Mouse (Mus musculus) ovary, postnatal 36 days (tissue): ENCODE data around the gene Clec2h.
"Not testable (repeated sequence)": the region's sequence is repeated elsewhere in the genome, so short reads cannot be mapped to it uniquely, and the experiment has no call there.

Source experiments
- DNase-seq: peaks from one replicate; pipeline ENCODE4 v3.0.0; 2022; ENCODE audit warnings: low spot score, mixed read lengths

Gene Clec2h

DNA sequence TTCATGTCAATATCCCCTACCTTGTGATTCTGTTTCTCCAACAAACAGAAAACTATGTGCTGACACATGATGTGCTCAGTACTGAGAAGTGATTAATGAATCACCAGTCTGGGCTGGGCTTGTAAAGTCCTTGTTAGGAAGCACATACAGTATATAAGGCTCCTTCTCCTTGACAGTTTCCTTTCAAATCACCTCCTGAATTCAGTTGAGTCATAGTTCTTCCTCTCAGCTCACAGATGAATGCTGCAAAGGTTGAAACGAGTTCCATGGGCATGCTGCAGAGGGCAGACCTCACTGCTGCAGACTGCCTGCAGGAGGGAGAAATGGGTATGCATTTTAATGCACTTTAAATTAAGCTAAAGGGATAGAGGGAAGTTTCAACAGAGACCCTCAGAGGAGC, at the start of gene Clec2h:
TSS of gene Clec2h (plus strand) at position 180 of the 400 bp plus-strand sequence.
- DNase-seq: no peak

DNA sequence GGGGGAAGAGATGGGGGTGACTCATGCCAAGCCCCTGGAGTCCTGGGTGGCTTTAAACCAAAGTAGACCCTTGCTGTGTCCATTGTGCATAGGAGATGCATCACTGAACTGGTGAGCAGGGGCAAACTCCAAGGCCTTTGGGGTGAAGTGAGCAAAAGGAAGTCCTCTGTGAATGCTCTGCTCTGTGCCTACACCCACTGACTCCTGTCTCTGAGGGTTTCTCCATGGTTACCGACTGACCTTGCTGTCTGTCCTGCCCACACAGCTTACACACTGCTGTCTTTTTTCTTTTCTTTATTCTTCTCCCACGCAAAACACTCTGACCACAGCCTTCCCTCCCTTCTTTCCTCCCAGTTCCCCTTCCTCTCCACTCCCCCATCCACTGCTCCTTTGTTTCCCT, 39.5 kb upstream of the Clec2h start:
- no peak for DNase-seq

DNA sequence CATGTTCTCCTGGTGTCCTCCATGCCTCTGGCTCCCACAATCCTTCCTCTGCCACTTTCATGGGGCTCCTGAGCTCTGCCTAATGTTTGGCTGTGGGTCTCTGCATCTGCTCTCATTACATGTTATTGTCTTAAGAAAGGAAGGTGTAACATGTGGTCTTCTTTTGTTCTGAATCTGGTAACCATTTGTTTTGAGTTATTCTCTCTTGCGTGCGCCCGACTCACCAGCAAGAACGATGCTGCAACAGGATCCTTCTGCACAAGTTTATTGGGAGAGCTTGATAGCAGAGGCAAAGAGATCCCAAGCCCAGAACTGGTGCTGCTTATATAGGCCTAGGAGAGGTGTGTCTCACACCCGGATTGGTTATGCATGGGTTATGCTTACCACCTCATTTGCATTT, 38.8 kb upstream of the Clec2h start, which contains the start of gene Klrb1a:
TSS of gene Klrb1a (minus strand) at position 101 of the 400 bp plus-strand sequence.
- DNase-seq: not testable (repeated sequence)

DNA sequence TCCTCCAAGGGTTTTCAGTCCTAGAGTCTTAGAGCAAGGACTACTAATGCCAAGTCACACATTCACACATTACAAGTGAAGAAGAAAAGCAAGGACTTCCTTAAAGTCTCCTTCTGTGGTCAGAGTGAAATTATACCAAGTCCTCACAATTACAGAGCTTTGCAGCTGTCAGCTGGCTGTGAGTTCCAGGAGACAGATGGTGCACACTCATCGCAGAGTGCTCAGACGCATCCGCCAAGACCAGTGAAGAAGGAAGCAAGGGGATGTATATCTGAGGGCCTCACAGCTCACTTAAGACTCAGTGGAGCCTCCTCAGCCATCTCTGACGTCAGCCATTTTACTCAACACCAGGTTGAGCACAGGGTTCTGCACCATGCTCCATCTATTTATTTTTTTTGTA, 37.8 kb upstream of the Clec2h start:
- no peak for DNase-seq

DNA sequence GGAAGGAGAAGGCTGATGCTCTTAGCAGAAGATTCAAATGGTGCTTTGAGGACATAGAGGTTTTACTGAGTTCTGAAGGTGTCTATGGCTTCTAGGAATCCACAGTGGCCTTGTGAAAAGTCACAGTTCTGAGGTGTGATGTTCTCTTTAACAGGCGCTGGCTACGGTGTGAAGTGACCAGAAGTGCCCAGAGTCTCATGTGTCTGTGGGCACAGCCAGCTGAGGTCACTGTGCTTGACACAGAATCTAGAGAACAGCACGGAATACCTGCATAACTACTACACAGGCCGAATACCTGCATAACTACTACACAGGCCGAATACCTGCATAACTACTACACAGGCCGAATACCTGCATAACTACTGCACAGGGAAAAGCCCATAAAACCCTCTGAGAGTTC, 36.9 kb upstream of the Clec2h start:
- DNase-seq: not testable (repeated sequence)

DNA sequence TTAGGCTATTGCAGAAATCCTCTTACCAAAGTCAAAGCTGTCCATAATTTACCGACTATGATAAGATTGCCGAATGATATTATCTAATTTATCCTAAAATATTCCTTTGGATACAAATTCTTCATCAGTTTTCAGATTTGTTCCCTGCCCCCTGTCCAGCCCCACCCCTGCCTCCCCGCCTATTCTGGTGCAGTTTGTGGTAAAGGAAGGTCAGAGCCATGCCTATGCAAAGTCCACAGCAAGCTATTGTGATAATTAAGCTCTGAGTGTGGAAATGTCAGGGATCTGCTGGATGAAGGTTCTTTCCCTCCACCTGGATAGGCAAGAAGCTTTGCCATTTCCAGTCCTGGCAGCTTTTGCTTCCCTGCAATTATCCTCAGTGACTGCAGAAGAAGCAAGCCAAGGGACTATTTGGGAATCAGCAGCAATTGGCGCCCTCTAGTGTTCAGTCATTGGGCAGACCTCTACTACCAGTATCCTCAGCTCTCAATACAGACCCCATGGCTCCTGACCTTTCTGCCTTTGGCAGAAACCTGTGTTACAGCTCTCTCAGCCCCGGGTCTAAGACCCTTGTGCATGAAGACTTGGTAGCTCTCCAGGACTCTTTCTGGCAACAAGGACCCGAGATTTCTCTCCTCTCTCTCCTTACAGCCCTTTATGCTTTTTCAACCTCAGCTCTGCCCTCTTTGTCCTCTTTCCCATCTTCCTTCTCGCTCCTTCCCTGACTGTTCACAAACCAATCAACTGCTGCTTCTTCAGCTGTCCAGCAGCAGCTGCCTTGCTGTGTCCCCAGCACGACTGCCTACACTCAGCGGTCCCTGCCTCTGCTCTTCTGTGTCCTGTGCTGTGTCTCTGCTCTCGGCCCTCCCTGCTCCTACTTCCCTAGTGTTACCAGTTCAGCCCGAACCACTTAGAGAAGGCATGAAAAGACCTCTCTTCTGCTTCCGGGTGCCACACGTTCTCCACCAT, 32.1 kb upstream of the Clec2h start:
- DNase-seq: peak; percentile 29

DNA sequence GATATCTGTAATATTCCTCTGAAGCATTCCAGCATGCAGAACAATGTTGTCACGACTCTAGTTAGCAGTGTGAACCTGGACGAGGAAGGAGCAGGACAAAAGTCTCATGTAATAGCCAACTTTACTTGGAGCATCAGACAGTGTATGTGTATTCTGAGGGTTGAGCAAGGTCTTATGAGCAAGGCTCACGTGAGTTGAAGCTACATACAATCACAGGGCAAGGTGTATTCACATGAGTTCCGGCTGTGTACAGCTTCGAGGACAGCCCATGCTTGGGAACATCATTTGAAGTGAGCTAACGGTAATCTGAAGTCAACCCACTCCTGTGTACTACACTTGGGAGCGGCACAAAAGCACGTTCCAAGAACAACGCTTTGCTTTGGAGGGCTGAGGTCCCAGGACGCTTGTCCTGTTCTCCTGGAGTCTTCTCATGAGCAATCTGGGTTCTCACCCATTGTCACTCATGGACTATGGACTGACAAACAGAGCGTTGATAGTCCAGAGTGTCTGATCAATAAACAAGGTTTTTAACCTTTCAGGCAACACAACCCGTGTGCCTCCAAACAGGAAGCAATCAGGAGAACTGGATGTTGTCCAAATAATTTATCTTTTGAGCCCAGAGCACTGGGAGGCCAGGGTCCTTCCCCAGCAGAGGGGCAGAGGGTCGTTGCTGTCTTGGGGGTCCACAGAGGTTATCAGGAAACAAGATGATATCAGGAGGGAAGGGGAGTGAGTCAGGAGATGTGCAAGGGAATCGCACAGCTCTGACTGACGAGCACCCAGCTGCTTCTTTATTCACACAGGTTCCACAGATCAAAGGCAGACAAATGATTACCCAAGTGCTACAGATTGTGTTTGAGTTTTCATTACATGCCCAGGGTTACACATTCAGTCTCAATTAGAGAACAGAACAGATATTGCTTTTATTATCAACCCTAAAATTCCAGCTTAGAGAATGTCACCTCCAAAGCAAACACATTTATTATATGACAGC, 31.0 kb upstream of the Clec2h start:
- DNase-seq: not testable (repeated sequence)

DNA sequence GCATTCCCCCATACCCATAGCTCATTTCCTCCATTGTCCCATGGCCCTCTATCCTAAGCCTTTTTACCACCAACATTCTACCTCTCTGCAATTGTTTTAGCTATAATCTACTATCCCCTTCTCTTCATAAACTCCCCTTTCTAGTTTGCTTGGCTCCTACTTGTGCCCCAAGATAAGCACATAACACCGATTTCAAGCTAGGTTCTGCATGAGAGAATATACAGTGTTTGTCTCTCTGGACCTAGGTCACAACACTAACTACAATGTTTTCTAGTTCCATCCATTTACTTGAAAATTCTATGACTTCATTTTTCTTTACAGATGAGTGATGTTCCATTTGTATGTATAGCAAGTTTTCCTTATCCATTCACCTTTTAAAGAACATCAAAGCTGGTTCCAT, 21.5 kb upstream of the Clec2h start:
- DNase-seq: no peak

DNA sequence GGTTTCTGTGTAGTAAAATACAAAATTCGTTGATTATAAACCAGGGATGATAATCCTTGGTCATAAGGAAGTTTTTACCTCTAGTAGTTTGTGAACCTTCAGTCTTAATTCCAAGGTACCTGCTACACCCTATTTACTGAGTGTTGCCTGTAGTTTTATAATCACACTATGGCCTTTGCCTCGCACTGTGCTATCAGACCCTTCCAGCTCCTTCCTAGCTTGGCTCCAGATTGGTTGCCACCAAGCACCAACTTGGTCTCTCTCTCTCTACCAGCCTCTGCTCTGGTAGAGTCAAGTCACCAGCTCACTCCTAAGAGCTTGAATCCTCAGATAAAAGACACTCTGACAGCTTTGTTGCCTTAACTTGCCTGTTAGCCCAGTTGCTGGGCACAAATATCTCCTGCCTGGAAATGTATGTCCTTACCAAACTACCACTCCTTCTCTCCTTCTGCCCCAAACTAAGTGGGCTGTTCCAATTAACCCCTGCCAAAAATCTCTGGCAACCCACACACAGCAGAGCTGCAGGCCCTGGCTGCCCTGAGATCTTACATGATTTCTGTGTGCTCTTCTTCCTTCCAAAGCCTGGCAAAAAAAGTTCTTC, 21.0 kb upstream of the Clec2h start:
- no peak for DNase-seq

DNA sequence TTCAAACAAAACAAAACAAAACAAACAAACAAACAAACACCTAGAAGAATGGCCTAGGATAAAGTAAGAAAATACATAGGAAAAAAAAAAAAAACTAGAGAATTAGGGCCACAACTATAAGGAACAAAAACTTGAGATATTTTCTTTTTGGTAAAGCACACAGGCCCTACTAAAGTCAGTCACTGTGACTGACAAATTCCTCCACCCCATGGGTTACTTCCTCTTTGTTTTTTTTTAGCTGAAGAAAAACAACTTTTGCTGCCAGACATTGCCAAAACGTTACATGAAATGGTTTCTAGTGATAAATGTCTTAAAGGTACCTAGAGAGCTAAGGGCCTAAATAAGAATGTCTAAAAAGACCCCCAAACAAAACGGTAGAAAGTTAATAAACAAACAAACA, 18.2 kb upstream of the Clec2h start:
- no peak for DNase-seq

DNA sequence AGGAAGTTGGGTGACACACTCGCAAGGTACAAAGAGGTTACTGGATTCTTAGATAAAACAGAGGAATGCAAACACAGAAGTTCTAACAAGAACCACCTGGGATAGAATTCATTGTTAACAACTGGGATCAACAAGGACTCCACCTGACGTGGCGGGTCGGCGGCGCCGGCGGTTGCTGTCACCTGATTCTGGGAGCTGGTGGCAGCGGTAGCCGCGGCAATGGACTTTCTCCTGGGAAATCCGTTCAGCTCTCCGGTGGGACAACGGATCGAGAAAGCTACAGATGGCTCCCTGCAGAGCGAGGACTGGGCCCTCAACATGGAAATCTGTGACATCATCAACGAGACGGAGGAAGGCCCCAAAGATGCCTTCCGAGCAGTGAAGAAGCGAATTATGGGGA, 17.5 kb upstream of the Clec2h start:
- not testable (repeated sequence) for DNase-seq

DNA sequence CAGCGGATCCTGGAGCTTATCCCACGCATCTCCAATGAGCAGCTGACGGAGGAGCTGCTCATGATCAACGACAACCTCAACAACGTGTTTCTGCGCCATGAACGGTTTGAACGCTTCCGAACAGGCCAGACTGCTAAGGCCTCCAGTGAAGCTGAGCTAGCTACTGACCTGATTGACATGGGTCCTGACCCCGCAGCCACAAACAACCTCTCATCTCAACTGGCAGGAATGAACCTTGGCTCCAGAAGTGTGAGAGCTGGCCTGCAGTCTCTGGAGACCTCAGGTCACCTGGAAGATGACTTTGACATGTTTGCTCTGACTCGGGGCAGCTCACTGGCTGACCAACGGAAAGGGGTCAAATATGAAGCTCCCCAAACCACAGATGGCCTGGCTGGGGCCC, 16.5 kb upstream of the Clec2h start:
- DNase-seq: not testable (repeated sequence)

DNA sequence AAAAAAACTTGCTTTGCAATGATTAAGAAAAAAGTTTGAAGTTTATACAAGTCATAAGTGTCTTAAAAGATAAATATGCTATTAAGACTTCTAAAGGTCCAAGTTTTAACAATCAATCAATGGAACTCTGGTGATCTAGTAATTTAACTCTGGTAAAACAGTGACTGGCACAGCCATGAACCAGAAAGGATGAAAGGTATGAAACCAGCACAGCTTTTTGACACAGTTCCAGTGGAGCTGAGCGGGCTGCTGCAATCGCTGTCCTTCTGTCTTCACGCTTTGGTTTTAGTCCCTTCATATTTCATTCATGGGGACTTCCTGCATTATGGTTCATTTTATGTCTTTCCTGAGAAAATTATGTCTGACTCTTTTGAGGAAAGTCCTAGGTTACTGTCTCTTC, 12.5 kb upstream of the Clec2h start:
- no peak for DNase-seq

DNA sequence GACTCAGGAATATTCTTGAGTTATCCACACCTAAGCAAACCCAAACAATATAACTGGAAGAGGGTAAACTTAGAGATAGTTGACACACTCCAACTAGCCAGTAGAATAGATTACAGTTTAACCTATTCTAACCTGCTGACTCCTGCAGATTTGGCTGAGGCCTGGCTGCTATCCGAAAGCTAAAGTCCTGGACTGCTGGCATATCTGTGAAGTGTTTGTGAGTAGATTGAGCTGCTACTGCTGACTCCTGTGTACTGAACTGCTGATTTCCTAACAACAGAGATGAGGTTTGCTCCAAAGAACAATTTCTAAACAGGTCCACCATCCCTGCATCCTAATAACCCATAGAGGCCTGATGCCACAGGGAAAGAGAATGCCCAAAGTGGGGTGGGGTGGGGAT, 12.0 kb upstream of the Clec2h start:
- no peak for DNase-seq

DNA sequence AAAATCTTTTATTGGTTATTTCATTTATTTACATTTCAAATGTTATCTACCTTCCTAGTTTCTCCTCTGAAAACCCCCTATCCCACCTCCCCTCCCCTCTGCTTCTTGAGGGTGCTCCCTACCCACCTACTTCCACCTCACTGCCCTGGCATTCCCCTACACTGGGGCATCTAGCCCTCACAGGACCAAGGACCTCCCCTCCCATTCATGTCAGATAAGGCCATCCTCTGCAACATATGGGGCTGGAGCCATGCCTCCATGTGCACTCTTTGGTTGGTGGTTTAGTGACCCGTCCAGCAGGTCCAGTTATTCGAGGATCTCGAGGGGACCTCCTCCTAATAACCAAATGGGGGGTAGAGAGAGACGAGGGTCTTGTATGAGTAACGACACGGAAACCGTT, 11.4 kb upstream of the Clec2h start:
- DNase-seq: not testable (repeated sequence)

DNA sequence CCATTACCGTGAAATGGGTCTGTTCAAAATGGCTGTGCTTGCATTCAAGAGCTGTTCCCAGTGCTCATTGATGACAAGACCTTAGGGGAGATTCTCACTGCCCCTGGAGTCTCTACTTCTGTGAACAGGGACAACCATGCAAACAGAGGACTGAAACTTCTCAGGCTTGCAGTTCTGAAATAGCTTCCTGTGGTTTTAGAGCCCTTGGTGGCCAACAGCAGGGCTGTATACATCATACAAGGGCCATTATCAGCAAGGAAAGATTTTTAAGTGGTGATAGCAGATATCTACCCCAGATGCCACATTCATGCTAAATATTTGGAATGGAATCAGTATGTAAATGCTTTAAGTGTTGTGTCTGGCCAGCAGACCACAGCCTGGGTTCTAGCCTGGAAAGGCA, 9.2 kb upstream of the Clec2h start:
- no peak for DNase-seq

DNA sequence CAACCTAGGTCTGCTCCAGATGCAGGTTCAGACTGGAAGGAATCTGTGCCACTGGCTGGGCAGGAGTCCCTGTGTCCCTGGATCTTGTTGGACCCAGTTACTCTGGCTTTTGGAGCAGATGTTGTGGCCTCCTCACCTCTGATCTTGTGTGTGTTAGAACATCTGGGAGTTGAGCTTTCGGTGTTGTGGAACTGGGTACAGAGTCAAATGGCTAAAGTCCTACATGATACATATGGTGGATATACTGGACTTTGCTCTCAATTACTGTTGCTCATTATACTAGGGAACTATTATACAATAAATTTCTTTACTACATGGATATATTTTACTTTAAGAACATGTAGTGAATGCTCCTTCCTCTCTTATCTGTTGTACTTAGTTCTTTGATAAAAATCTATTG, 936 bp upstream of the Clec2h start:
- no peak for DNase-seq

DNA sequence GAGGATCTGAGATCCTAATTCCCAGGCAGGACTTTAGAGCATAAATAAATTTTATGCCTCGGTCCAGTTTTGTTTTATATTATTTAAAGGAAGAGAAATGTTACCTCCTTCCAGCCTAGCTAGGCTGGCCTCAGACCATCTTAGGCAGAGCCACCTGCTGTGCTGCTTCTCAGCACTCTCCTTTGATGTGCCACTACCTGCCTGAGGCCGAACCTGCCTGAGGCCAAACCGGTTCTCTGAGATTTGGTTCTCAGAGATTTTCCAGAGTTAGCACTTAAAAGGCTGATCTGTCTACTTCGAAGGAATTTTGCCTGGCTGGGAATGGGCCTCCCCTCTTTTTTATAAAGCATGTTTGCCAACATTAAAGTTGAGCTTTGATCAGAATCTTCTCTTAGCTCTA, 7.8 kb downstream of the Clec2h start:
- DNase-seq: no peak

DNA sequence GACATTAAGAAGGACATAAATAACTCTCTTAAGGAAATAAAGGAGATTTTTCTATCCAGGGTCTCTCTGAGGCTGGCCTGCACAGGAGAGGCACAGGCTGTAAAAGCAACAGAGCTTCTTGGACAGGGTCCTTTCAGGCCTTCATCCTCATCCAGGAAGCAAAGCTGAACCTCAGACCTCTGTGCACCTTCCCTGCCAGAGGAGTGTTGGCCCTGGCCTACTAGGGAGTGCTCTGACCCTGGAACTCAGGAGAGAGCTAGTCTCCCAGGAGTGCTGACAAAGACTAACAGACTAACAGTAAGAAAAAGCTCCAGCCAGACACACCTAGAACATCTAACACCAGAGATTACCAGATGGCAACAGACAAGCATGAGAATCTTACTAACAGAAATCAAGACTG, 17.4 kb downstream of the Clec2h start:
- no peak for DNase-seq

DNA sequence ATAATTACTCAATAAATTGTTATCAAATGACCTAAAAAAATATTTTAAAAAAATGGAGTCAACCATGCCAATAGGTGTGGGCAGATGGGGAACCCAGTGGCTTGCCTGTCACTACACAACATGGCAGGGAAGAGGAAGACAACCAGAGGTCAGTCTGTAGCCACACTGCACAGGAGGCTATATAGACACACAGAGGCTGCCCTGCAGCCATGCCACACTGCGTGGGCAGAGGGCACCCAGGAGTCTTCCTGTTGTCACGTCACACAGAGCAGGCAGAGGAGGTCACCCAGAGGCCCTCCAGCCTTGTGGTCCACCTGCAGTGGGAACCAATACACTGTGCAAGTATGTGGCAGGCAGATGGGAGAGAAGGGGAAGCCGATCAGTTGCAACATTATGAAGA, 39.5 kb downstream of the Clec2h start:
- no peak for DNase-seq

DNA sequence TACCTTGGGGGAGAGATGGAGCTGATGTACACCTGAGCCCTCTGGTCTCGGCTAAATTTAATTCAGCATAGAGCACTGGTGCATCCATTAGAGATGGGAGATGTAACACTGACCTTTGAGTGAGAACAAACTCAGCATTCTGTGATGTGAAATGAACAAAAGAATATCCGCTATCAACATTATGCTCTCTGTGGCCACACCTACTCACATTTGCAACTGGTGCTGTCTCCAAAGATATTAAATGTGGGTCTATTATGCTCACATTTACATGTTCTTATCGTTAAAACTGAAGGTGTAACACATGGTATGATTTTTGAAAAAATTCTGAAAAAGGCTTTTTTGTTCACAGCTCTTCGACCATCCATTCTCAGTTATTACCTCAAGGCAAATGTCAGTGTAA, 60.8 kb downstream of the Clec2h start, which contains the start of gene Klrb1:
TSS of gene Klrb1 (minus strand) at position 101 of the 400 bp plus-strand sequence.
- DNase-seq: no peak
